Mouse (Mus musculus) kidney, adult 2 months (tissue): ENCODE results near the gene Tmem108. TPM values are rescaled to one million over a fixed set of nuclear protein-coding genes. Genes with fewer than 3 reads are reported as not detected.

Experiments used
- DNase-seq: peaks from one replicate; pipeline ENCODE4 v3.0.0; 2021
- H3K27ac ChIP-seq: fragments of 200-500 bp; 2 replicates; pipeline ENCODE4 v1.5.1; 2012; ENCODE audit warnings: low read depth, low read length, control low read depth, inconsistent platforms; ENCODE audit not compliant: insufficient read depth
- H3K27me3 ChIP-seq: fragments of 200-500 bp; replicated peaks from 2 replicates; pipeline ENCODE4 v1.6.1; 2012; ENCODE audit warnings: mild to moderate bottlenecking, moderate library complexity, low read length, inconsistent platforms; ENCODE audit not compliant: control insufficient read depth, insufficient read depth
- H3K36me3 ChIP-seq: fragments of 200-500 bp; 2 replicates; pipeline ENCODE4 v1.6.1; 2012; ENCODE audit warnings: mild to moderate bottlenecking, moderate library complexity, low read length, inconsistent platforms; ENCODE audit not compliant: control insufficient read depth, insufficient read depth
- H3K4me1 ChIP-seq: fragments of 200-500 bp; 2 replicates; pipeline ENCODE4 v1.6.1; 2011; ENCODE audit warnings: low read length; ENCODE audit not compliant: control insufficient read depth, insufficient read depth
- H3K4me3 ChIP-seq: fragments of 200-500 bp; 2 replicates; pipeline ENCODE4 v1.5.1; 2011; ENCODE audit warnings: mild to moderate bottlenecking, low read depth, low read length, control low read depth; ENCODE audit not compliant: insufficient read depth
- CTCF ChIP-seq: fragments of 200-500 bp; conservative IDR thresholded peaks from 2 replicates; pipeline ENCODE4 v1.5.1; 2011; ENCODE audit warnings: low read depth, mild to moderate bottlenecking, control low read depth, low read length, moderate library complexity, mixed read lengths; ENCODE audit not compliant: insufficient read depth, insufficient read length
- POLR2A ChIP-seq: fragments of 200-500 bp; IDR thresholded peaks from one replicate; pipeline ENCODE4 v1.6.1; 2011; ENCODE audit warnings: low read depth, low read length, control low read depth
- WGBS: fragments of 180-500 bp; shearing (Covaris S2); methylation state at CpG from one replicate; pipeline ENCODE4 v1.1.7; 2018; 5-methylcytosine and 5-hydroxymethylcytosine counted together
- polyA plus RNA-seq: library from polyadenylated mRNA; depleted of rRNA; stranded (reverse); fragments of >200 nt; gene quantifications from 2 replicates; pipeline ENCODE4 v1.2.3, GENCODE M21; 2012; rRNA removed

Gene Tmem108
- polyA plus RNA-seq = 6.9 and 7.1 TPM in 2 replicates

DNA sequence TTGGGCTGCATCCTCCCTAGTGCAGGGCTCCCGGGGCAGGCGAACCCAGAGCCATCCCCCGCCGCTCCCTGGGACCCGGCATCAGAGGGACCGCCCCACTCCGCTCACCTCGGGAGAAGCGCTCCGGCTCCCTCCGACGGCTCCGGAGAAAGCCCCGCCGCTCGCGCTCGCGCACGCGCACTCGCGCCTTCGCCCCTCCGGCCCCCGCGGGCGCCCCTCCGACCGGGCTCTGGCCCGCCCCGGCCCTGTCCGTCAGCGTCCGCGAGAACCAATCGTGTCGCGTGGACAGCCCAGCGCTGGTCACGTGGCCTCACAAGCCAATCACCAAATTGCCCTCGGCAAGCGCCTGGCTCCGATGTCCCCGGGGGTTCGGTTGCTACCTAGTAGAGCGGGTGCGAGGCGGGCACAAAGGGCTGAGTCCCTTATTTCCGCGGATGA lies at the start of gene Tmem108:
Gene Tmem108 (minus strand): TSS at position 191 of the 438 bp plus-strand sequence.
- Histone ChIP-seq H3K4me3 (peak within 1 kb of the TSS; percentile 66), H3K36me3 (no peaks in the 10 kb centered on the region), H3K4me1 (peaks cover 4% of the 10 kb centered on the region; the same call in 1 of the 2 replicates), H3K27me3 (no peaks in the 10 kb centered on the region), H3K27ac (no peak within 1 kb of the TSS)
- under 1% methylated on average over 50 of the region's 51 CpGs for whole genome bisulfite sequencing
- TF ChIP-seq CTCF = no peak
- no peak for TF ChIP-seq POLR2A
- DNase-seq = peak; percentile 92

DNA sequence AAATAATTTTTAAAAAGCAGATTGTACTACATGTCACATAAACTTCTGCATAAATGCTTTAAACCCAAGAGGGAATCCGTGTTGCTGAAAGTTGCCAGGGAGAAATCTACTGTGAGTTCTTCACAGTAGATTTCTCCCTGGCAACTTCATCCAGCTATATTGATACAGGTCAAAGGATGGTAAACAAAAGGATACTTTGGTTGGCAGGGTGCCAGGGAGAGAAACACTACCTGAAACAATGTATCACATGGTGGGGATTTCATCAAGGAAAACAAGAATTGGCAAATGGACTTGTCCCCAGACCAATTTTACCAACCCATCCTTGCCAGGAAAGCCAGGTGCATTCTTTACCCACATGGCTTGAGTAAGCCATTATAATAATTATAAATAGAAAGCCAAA lies 27.4 kb upstream of the Tmem108 start:
- Histone ChIP-seq H3K4me3 (no peak overlapping the region), H3K27ac (no peak overlapping the region), H3K27me3 (no peaks in the 10 kb centered on the region), H3K4me1 (no peaks in the 10 kb centered on the region), H3K36me3 (no peaks in the 10 kb centered on the region)
- TF ChIP-seq CTCF = no peak
- TF ChIP-seq POLR2A = no peak
- WGBS = 67% methylated on average over 1 of the region's 1 CpGs
- DNase-seq = no peak

DNA sequence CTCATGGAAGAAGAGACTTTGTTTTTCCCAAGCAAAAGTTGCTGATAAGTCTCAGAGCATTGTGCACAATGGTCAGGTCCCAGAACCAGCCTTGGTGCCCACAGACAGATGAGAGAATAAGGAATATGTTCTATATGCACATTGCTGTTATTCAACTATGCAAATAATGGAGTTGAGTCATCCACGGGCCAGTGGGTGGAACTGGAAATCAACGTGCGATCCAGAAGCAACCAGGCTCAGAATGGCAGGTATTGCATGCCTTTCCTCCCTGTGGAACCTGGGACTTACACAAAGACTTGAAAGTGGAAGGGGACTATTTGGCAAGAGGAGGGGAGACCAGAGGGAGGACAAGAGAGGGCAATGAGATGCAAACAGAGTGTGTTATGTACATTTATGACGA lies 22.5 kb upstream of the Tmem108 start:
- DNase-seq = no peak
- Histone ChIP-seq H3K4me1 (no peaks in the 10 kb centered on the region), H3K27ac (no peak overlapping the region), H3K27me3 (no peaks in the 10 kb centered on the region), H3K36me3 (no peaks in the 10 kb centered on the region), H3K4me3 (no peak overlapping the region)
- TF ChIP-seq CTCF (no peak), POLR2A (no peak)
- 82% methylated on average over 4 of the region's 4 CpGs for WGBS

DNA sequence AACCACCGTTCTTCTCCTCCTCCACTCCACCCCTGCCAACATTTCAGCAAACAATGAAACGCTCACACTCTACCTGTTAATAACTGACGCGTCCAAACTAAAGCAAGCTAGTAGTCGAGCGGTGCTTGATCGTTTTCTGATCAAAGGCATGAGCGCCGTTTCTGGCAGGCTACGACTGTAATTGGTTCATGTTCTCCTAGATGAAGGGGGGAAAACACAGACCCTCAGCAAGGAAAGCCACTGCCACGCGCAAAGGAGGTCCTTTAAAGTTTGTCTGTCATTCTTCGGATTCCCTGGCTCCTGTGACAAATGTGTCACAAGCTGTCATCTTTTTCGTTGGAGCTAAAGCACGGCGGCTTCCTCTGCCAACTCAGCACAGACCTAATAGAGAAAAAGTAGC lies 21.6 kb upstream of the Tmem108 start:
- Histone ChIP-seq H3K4me3 (no peak overlapping the region), H3K4me1 (no peaks in the 10 kb centered on the region), H3K27me3 (no peaks in the 10 kb centered on the region), H3K27ac (no peak overlapping the region), H3K36me3 (no peaks in the 10 kb centered on the region)
- WGBS = 51% methylated on average over 16 of the region's 16 CpGs
- TF ChIP-seq POLR2A (no peak), CTCF (no peak)
- no peak for DNase-seq

DNA sequence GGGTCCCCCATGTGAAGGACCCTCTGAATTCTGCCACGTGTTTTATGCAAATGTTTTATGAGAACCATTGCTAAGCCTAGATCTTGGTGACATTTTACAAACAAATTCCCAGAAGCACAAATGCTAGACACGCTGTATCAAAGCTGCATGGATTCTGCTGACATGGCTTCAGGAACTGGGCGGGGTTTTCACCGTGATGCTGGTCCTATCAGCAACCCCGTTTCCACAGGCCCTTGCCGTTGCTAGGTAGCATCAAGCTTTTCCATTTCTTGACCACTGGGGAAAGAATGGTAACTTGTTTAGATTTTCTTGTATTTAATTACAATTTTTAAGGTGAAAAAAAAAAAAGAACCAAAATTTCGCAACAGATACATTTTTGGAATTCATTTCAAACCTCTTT lies 20.7 kb upstream of the Tmem108 start:
- WGBS = 82% methylated on average over 7 of the region's 7 CpGs
- TF ChIP-seq POLR2A = no peak
- TF ChIP-seq CTCF = no peak

DNA sequence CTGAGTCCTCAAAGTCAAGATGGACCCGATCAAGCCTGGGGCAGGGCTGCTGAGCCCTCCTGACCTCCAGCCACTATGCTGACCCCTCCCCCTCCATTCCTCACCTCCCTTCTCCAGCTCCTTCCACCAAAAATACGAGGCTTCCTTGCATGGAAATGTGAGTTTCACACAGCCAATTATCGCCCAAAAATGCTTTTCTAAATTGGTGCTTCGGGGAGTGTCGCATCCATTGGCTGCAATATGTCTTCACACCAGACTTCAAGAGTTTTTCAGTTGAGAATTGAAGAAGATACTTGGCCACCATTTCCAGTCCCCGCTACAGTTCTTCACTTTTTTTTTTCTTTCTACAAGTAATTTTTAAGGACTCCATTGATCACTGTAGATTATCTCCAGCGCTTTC lies 19.8 kb upstream of the Tmem108 start:
- Histone ChIP-seq H3K4me1 (no peaks in the 10 kb centered on the region), H3K27me3 (no peaks in the 10 kb centered on the region), H3K36me3 (no peaks in the 10 kb centered on the region), H3K4me3 (no peak overlapping the region), H3K27ac (no peak overlapping the region)
- no peak for DNase-seq
- 76% methylated on average over 7 of the region's 7 CpGs for WGBS
- no peak for TF ChIP-seq CTCF
- TF ChIP-seq POLR2A = no peak

More for the DNA sequence above, 20.7 kb upstream of the Tmem108 start:
- no peaks in the 10 kb centered on the region for H3K27me3 ChIP-seq
- H3K27ac ChIP-seq = no peak overlapping the region
- no peaks in the 10 kb centered on the region for H3K4me1 ChIP-seq
- no peak for DNase-seq
- no peaks in the 10 kb centered on the region for H3K36me3 ChIP-seq
- H3K4me3 ChIP-seq = no peak overlapping the region

DNA sequence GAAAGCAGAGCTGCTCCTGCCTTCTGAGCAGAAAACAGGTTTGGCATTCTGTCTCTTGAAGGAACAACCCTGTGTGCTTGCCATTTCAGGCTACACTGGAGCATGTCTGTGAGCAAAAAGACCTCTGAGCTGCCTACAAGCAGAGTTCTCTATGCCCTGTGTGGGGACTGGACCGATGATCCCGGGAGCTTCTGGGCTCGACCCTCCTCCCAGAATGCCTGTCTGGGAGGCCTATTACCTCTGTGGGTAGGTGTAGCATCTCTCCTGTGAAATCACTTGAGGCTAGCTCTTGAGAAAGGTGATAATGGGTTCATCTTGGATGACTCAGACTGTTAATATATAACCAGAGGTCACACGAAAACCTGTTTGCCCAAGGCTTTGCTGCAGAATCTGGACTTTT lies 19.0 kb upstream of the Tmem108 start:
- no peak overlapping the region for H3K27ac ChIP-seq
- H3K36me3 ChIP-seq = no peaks in the 10 kb centered on the region
- peak; percentile 35 for DNase-seq
- no peaks in the 10 kb centered on the region for H3K4me1 ChIP-seq
- H3K4me3 ChIP-seq = no peak overlapping the region
- TF ChIP-seq POLR2A = no peak
- no peak for TF ChIP-seq CTCF
- 46% methylated on average over 4 of the region's 4 CpGs for WGBS
- H3K27me3 ChIP-seq = no peaks in the 10 kb centered on the region
